Mouse (Mus musculus) ES-E14 (cell line): ENCODE results near the gene Bpifa1. TPM values are rescaled to one million over a fixed set of nuclear protein-coding genes. Genes with fewer than 3 reads are reported as not detected.

ENCODE experiments used
- DNase-seq: peaks from one replicate; pipeline ENCODE4 v3.0.0-alpha.2; 2013; ENCODE audit warnings: low read depth, low spot score
- H3K27ac ChIP-seq: 2 replicates; pipeline ENCODE4 v1.5.1; 2012; ENCODE audit warnings: low read depth, mild to moderate bottlenecking, low read length, moderate library complexity, mixed read lengths; ENCODE audit not compliant: poor library complexity, insufficient read depth, severe bottlenecking
- H3K36me3 ChIP-seq: 2 replicates; pipeline ENCODE4 v1.6.1; 2012; ENCODE audit warnings: mild to moderate bottlenecking, low read length, moderate library complexity, mixed read lengths; ENCODE audit not compliant: control insufficient read depth, poor library complexity, insufficient read depth, severe bottlenecking
- H3K4me1 ChIP-seq, 2 experiments: fragments of 150-350 bp in 1 of 2; sonication (generic) in 1 of 2; 2 replicates each; pipeline ENCODE4 v1.6.1; 2012; ENCODE audit warnings: low read length in 2 of 2, mild to moderate bottlenecking in 1 of 2, mixed read lengths in 1 of 2; ENCODE audit not compliant: control insufficient read depth in 2 of 2, insufficient read depth in 2 of 2, poor library complexity in 1 of 2
- H3K4me3 ChIP-seq, 2 experiments: fragments of 150-350 bp in 1 of 2; sonication (generic) in 1 of 2; 2 replicates each; pipeline ENCODE4 v1.5.1; 2012; ENCODE audit warnings: low read length in 2 of 2, low read depth in 1 of 2, mild to moderate bottlenecking in 1 of 2, mixed read lengths in 1 of 2; ENCODE audit not compliant: insufficient read depth in 1 of 2, poor library complexity in 1 of 2, severe bottlenecking in 1 of 2
- H3K9ac ChIP-seq: 2 replicates; pipeline ENCODE4 v1.6.1; 2012; ENCODE audit warnings: low read depth, mild to moderate bottlenecking, low read length, mixed read lengths; ENCODE audit not compliant: poor library complexity, insufficient read depth, severe bottlenecking
- H3K9me3 ChIP-seq: fragments of 150-350 bp; sonication (generic); 2 replicates; pipeline ENCODE4 v1.6.1; 2012; ENCODE audit warnings: low read depth, mild to moderate bottlenecking, low read length; ENCODE audit not compliant: control insufficient read depth, insufficient read depth
- CHD2 ChIP-seq: IDR thresholded peaks from 2 replicates; pipeline ENCODE4 v1.6.1; 2014; ENCODE audit warnings: mild to moderate bottlenecking, low read depth, low read length, inconsistent platforms
- HCFC1 ChIP-seq: IDR thresholded peaks from 2 replicates; pipeline ENCODE4 v1.6.1; 2012; ENCODE audit warnings: low read length, inconsistent platforms, borderline replicate concordance; ENCODE audit not compliant: insufficient read depth
- MAFK ChIP-seq: IDR thresholded peaks from 2 replicates; pipeline ENCODE4 v1.6.1; 2014; ENCODE audit warnings: mild to moderate bottlenecking, low read depth, low read length, inconsistent platforms; ENCODE audit not compliant: insufficient read depth
- ZC3H11A ChIP-seq: IDR thresholded peaks from 2 replicates; pipeline ENCODE4 v1.6.1; 2012; ENCODE audit warnings: low read depth, mild to moderate bottlenecking, inconsistent platforms, low read length, borderline replicate concordance
- ZNF384 ChIP-seq: IDR thresholded peaks from 2 replicates; pipeline ENCODE4 v1.6.1; 2012; ENCODE audit warnings: low read depth, low read length, inconsistent platforms
- in situ Hi-C, 2 experiments: fragments of 600-800 bp; cut with MboI; formaldehyde crosslinking; loops; one replicate each; pipeline ENCODE4 v1.15.1; 2025; ENCODE audit warnings: low sequenced_read_pairs in 2 of 2, inconsistent platforms in 1 of 2; ENCODE audit not compliant: unreplicated experiment in 2 of 2
- total RNA-seq: library from RNA; depleted of rRNA; stranded (reverse); fragments of 300-350 nt; gene quantifications from 2 replicates; pipeline ENCODE4 v1.2.3, GENCODE M21; 2012

Gene Bpifa1
- total RNA-seq, 1 experiment, result not detected

DNA sequence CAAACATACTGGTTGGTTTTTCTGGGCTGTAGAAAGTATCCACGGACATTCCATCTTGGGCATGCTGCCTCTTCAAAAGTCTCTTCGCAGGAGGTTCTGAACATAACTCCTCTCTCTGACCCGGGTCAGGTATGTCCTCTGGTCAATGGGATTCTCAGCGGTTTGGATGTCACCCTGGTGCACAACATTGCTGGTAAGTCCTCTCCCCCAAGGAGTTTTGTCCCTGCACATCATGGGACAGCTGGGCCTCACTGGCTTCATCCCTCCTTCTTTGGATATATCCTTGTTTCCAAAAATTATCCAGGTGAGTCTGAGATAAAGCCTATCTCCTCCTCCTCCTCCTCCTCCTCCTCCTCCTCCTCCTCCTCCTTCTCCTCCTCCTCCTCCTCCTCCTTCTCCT lies 4.8 kb downstream of the Bpifa1 start:
- no peaks in the 10 kb centered on the region for H3K9me3 ChIP-seq
- H3K9ac ChIP-seq, result no peak overlapping the region
- H3K36me3 ChIP-seq, result no peaks in the 10 kb centered on the region
- DNase-seq, result no peak
- TF ChIP-seq MAFK (no peak), ZNF384 (no peak), HCFC1 (no peak), CHD2 (no peak), ZC3H11A (no peak)
- in situ Hi-C loops, result no loop called here
- no peak overlapping the region for H3K27ac ChIP-seq
- no peak overlapping the region for H3K4me3 ChIP-seq
- no peaks in the 10 kb centered on the region for H3K4me1 ChIP-seq

GRCm38 (mm10) chr2:154158433-154158832 lies 15.8 kb downstream of the Bpifa1 start:
- no peak overlapping the region for H3K9ac ChIP-seq
- TF ChIP-seq ZNF384 (peak; percentile 90), MAFK (no peak)
- H3K4me1 ChIP-seq, result no peaks in the 10 kb centered on the region
- no peaks in the 10 kb centered on the region for H3K36me3 ChIP-seq
- in situ Hi-C loops, result no loop called here
- no peaks in the 10 kb centered on the region for H3K9me3 ChIP-seq
- H3K27ac ChIP-seq, result no peak overlapping the region
- no peak overlapping the region for H3K4me3 ChIP-seq
- peak; percentile 41 for DNase-seq

GRCm38 (mm10) chr2:154162307-154162706 lies 19.6 kb downstream of the Bpifa1 start, which contains the start of gene Bpifa5:
Gene Bpifa5 (plus strand): TSS chr2:154162607.
- H3K9me3 ChIP-seq, result no peaks in the 10 kb centered on the region
- no peak within 1 kb of the TSS for H3K4me3 ChIP-seq
- no peak within 1 kb of the TSS for H3K27ac ChIP-seq
- H3K4me1 ChIP-seq, result no peaks in the 10 kb centered on the region
- no peak for DNase-seq
- H3K9ac ChIP-seq, result no peak within 1 kb of the TSS
- TF ChIP-seq ZNF384 (no peak), ZC3H11A (no peak), HCFC1 (no peak), CHD2 (no peak), MAFK (no peak)
- H3K36me3 ChIP-seq, result no peaks in the 10 kb centered on the region
- in situ Hi-C loops, result no loop called here

DNA sequence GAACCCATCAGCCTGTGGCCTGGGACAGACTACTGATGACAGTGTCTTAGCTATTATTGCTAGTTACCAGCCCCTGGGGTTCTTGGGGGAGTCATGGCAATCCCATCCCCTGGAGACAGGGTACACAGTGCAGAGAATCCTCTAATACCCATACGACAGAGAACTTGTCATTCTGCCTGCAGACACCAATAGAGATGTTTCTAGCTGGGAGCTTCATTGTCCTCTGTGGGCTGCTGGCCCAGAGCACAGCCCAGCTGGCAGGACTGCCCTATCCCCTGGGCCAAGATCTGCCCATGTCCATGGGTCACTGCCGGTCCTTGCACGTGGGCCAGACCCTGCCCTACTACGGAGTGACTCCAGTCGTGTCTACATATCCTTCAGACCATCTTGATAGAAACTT lies 20.6 kb downstream of the Bpifa1 start:
- no peak overlapping the region for H3K4me3 ChIP-seq
- in situ Hi-C loops, result no loop called here

DNA sequence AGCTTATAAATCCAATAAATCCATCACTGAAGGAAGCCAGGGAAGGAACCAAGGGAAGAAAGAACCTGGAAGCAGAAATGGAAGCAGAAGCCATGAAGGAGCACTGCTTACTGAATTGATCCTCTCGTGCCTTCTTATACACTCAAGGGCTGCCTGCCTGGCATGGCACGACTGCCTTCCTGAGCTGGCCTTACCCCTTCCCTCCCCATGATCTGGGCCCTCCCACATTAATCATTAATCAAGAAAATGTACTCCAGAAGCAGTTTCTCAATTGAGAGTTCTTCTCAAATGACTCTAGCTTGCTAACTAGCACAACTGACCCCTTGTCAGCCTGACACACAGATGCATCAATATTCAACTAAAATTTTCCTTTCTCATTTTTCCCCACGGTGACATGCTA lies 26.5 kb downstream of the Bpifa1 start:
- H3K4me3 ChIP-seq, result no peak overlapping the region
- in situ Hi-C loops, result no loop called here
- no peak for DNase-seq
- no peaks in the 10 kb centered on the region for H3K4me1 ChIP-seq
- H3K9ac ChIP-seq, result no peak overlapping the region
- H3K36me3 ChIP-seq, result no peaks in the 10 kb centered on the region
- no peak overlapping the region for H3K27ac ChIP-seq
- TF ChIP-seq HCFC1 (no peak), ZC3H11A (no peak)
- H3K9me3 ChIP-seq, result no peaks in the 10 kb centered on the region

More for the DNA sequence above, 20.6 kb downstream of the Bpifa1 start:
- no peak for DNase-seq
- Histone ChIP-seq H3K9me3 (no peaks in the 10 kb centered on the region), H3K36me3 (no peaks in the 10 kb centered on the region), H3K27ac (no peak overlapping the region), H3K9ac (no peak overlapping the region), H3K4me1 (no peaks in the 10 kb centered on the region)
- TF ChIP-seq ZC3H11A (no peak), MAFK (no peak)
